Comparison of ENCODE assay signal across 9 mouse cellular contexts in genomic region chr9:120539662-120540251, GRCm38 (mm10). TPM values are rescaled to one million over a fixed set of nuclear protein-coding genes. Genes with fewer than 3 reads are reported as not detected.
DNase-seq lines count a peak whose midpoint lies in the region; ATAC-seq and TF ChIP-seq lines count a peak whose summit lies in the region.
"Had no signal": no experiment of that assay in that cellular context is flagged by ENCODE, and none has a peak within 500 bp of the region (broad histone marks: within the 10 kb centered on the region; RNA-seq: fewer than 3 reads in every experiment).

TSS of gene Entpd3 (plus strand) at chr9:120539818.

- no peaks in the 10 kb centered on the region for H3K9me3 ChIP-seq in embryonic facial prominence, embryonic 15.5 days (replicated peaks)
- no peaks in the 10 kb centered on the region for H3K9me3 ChIP-seq in hindbrain, embryonic 15.5 days
- H3K9me3 ChIP-seq in limb, embryonic 10.5 days (replicated peaks), result no peaks in the 10 kb centered on the region
- no peaks in the 10 kb centered on the region for H3K9me3 ChIP-seq in midbrain, embryonic 15.5 days

- H3K36me3 ChIP-seq in embryonic facial prominence, embryonic 15.5 days, result no peaks in the 10 kb centered on the region
- no peaks in the 10 kb centered on the region for H3K36me3 ChIP-seq in hindbrain, embryonic 15.5 days
- H3K36me3 ChIP-seq in limb, embryonic 10.5 days, result no peaks in the 10 kb centered on the region
- H3K36me3 ChIP-seq in midbrain, embryonic 15.5 days (replicated peaks), result no peaks in the 10 kb centered on the region

- WGBS in embryonic facial prominence, embryonic 15.5 days, result under 1% methylated on average over 30 of the region's 31 CpGs
- under 1% methylated on average over 31 of the region's 31 CpGs for WGBS in hindbrain, embryonic 15.5 days
- WGBS in limb, embryonic 10.5 days, result 1% methylated on average over 31 of the region's 31 CpGs
- 1% methylated on average over 31 of the region's 31 CpGs for WGBS in midbrain, embryonic 15.5 days

- intact Hi-C loops in gastrocnemius, adult 2 months (cut with DNase I), result no loop called here

- ATAC-seq in embryonic facial prominence, embryonic 15.5 days (ENCODE audit: insufficient number of reproducible peaks, low FRiP score, low TSS enrichment, low read depth), result 0 out of 2 replicates have a peak, but pooled peaks have one; percentile 25
- ATAC-seq in hindbrain, embryonic 15.5 days (ENCODE audit: low FRiP score, low read depth), result peak; percentile 66
- ATAC-seq in midbrain, embryonic 15.5 days (replicated peaks), result peak; percentile 70

- H3K27me3 ChIP-seq in embryonic facial prominence, embryonic 15.5 days, result peaks cover 19% of the 10 kb centered on the region
- H3K27me3 ChIP-seq in hindbrain, embryonic 15.5 days, result peaks cover 18% of the 10 kb centered on the region; the same call in 1 of the 2 replicates
- peaks cover 51% of the 10 kb centered on the region for H3K27me3 ChIP-seq in limb, embryonic 10.5 days (ENCODE audit: low read depth, poor library complexity, severe bottlenecking)
- H3K27me3 ChIP-seq in midbrain, embryonic 15.5 days (replicated peaks), result peaks cover 14% of the 10 kb centered on the region

- peaks cover 29% of the 10 kb centered on the region for H3K4me1 ChIP-seq in embryonic facial prominence, embryonic 15.5 days
- H3K4me1 ChIP-seq in hindbrain, embryonic 15.5 days (replicated peaks), result peaks cover 11% of the 10 kb centered on the region
- H3K4me1 ChIP-seq in limb, embryonic 10.5 days, result peaks cover 10% of the 10 kb centered on the region
- H3K4me1 ChIP-seq in midbrain, embryonic 15.5 days, result peaks cover 9% of the 10 kb centered on the region

- H3K9ac ChIP-seq in embryonic facial prominence, embryonic 15.5 days, result peak within 1 kb of the TSS; percentile 45
- H3K9ac ChIP-seq in hindbrain, embryonic 15.5 days, result peak within 1 kb of the TSS; percentile 67
- peak within 1 kb of the TSS; percentile 61 for H3K9ac ChIP-seq in midbrain, embryonic 15.5 days

- no peak within 1 kb of the TSS for H3K27ac ChIP-seq in gastrocnemius, adult 2 months
- H3K27ac ChIP-seq in embryonic facial prominence, embryonic 15.5 days (replicated peaks), result no peak within 1 kb of the TSS
- H3K27ac ChIP-seq in hindbrain, embryonic 15.5 days (replicated peaks), result no peak within 1 kb of the TSS
- H3K27ac ChIP-seq in limb, embryonic 10.5 days, result 0 out of 2 replicates have a peak within 1 kb of the TSS, but pooled peaks have one; percentile 25
- no peak within 1 kb of the TSS for H3K27ac ChIP-seq in midbrain, embryonic 15.5 days

- no peak for DNase-seq in gastrocnemius, adult 2 months
- DNase-seq in gastrocnemius, adult 8-10 months (ENCODE audit: low spot score in 2 of 2), result no peak
- DNase-seq in Muller cell, postnatal 12 days (ENCODE audit: inconsistent ontology term), result peak; percentile 15
- DNase-seq in limb, embryonic 10.5 days (ENCODE audit: low spot score), result peak; percentile 41
- DNase-seq in thymus, postnatal 36 days, result peak; percentile 13 to 19

- peak within 1 kb of the TSS; percentile 93 for H3K4me2 ChIP-seq in embryonic facial prominence, embryonic 15.5 days (replicated peaks)
- H3K4me2 ChIP-seq in hindbrain, embryonic 15.5 days, result peak within 1 kb of the TSS; percentile 94
- peak within 1 kb of the TSS; percentile 70 for H3K4me2 ChIP-seq in midbrain, embryonic 15.5 days

- no peak for TF ChIP-seq CTCF in gastrocnemius, adult 2 months (IDR thresholded peaks at IDR 0.05)

- H3K4me3 ChIP-seq in gastrocnemius, adult 2 months, result peak within 1 kb of the TSS; percentile 67
- H3K4me3 ChIP-seq in embryonic facial prominence, embryonic 15.5 days (replicated peaks), result peak within 1 kb of the TSS; percentile 47
- peak within 1 kb of the TSS; percentile 55 for H3K4me3 ChIP-seq in hindbrain, embryonic 15.5 days
- H3K4me3 ChIP-seq in limb, embryonic 10.5 days, result peak within 1 kb of the TSS; percentile 56
- peak within 1 kb of the TSS; percentile 45 for H3K4me3 ChIP-seq in midbrain, embryonic 15.5 days

RNA-seq across cellular contexts. Expression of gene Entpd3, which starts in this region (rescaled TPM):
- not detected for total RNA-seq in gastrocnemius, adult 2 months (2021)
- not detected for total RNA-seq in gastrocnemius, adult 8-10 months (2022)
- polyA plus RNA-seq in embryonic facial prominence, embryonic 15.5 days (2015; fragmentation: Nextera tagmentation; extraction: Ambion mirVana), result 6.6 and 7.7 TPM in 2 replicates
- polyA plus RNA-seq in hindbrain, embryonic 15.5 days (2015; fragmentation: Nextera tagmentation; extraction: Ambion mirVana), result 3.2 and 4.1 TPM in 2 replicates
- 0.26 and 0.33 TPM in 2 replicates for polyA plus RNA-seq in limb, embryonic 10.5 days (2016; fragmentation: Nextera tagmentation; extraction: Ambion mirVana)
- 3.1 and 4.0 TPM in 2 replicates for polyA plus RNA-seq in midbrain, embryonic 15.5 days (2015; fragmentation: Nextera tagmentation; extraction: Ambion mirVana)
- total RNA-seq: heart, adult 18-20 months had no signal

Comparison
In these comparisons a context has a peak if more than half of its experiments do, and no peak if none do; other contexts are left out.
1. Peak in DNase-seq, H3K4me3 ChIP-seq and H3K27ac ChIP-seq in limb, embryonic 10.5 days; RNA of the gene not detected or under 1 TPM.
2. DNase-seq: peak in Muller cell, postnatal 12 days (single experiment) and thymus, postnatal 36 days (2 of 2); none in gastrocnemius, adult 2 months (single experiment) and gastrocnemius, adult 8-10 months (0 of 2).
3. Peak in every context shown above with its lines, with median percentiles within 50 percentile points of each other: H3K4me3 ChIP-seq, ATAC-seq, H3K4me2 ChIP-seq and H3K9ac ChIP-seq.